Mouse (Mus musculus) spleen, postnatal 10 days (tissue): ENCODE data around the gene Zfp467.

Experiments used
- DNase-seq, 2 experiments: peaks; one replicate each; pipeline ENCODE4 v3.0.0; 2021 to 2022; ENCODE audit warnings: low spot score in 2 of 2

Zfp467 gene

DNA sequence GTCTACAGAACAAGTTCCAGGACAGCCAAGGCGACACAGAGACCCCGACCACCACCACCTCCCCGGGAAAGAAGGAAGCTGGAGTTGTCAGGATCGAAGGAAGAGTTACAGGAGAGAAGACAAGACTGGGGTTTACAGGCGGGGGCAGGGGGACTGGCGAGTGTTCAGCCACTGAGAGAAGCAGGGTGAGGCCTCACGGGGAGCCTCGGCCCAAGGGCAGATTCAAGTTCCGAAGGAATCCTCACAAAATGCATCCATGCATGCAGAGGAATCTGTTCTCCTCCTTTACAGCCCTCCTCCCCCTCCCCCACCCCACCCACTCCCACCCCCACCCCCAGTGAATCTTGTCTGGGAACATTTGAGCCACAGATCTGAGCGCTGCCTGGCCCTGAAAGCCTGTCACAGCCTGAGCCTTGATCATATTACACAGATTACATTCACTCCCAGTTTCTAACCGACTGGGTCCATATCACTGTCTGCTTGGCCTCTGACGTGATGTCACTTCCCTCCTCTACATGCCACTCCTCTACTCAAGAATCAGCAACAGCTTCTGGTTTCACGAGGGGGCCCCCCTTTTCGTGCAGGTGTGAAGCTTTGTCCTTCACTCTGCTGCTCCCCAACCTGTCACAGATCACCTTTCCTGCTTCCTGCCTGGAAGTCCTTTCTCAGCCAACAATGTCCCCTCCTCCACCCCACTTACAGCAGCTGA, 5.2 kb downstream of the Zfp467 start:
- no peak for DNase-seq

DNA sequence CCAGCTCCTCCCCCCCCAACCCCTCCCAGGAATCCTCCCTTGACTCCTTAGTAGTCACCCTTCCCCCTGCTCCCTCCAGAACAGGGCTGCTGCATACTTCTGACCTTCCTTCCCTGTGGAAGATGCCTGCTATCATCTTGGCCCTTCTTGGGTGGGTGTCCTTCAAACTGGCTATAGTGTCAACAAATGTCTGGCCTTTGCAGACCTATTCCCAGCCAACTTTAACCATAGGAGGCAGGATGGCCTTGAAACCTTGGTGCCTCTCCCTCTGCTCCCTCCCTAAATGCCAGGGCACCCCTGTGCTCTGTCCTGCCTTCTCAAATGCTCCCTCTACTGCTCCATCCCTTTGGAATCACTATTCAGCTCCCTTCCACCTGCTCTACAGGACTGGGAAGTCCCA, 6.0 kb downstream of the Zfp467 start:
- DNase-seq = no peak

DNA sequence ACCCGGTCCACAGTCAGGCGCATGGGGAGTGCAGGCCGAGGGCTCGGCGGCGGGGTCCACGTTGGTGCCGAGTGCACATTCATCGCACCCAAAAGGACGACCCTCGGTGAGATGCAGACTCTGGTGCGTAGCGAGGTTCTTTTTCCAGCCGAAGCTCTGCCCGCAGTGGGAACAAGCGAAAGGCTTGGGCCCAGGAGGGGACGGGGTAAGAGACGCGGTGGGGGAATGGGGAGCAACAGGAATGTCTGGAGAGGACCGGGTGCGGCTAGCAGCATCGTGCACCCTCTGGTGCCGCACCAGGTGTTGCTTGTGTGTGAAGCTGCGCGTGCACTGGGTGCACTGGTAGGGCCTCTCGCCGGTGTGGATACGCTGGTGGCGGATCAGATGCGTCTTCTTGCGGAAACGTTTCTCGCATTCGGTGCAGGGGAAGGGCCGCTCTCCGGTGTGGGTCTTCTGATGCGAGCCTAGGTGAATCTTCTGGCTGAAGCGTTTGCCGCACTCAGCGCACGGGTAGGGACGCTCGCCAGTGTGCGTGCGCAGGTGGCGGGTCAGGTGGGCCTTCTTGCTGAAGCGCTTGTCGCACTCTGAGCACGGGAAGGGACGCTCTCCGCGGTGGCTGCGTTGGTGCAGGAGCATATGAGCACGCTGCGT, 7.0 kb downstream of the Zfp467 start:
- no peak for DNase-seq

DNA sequence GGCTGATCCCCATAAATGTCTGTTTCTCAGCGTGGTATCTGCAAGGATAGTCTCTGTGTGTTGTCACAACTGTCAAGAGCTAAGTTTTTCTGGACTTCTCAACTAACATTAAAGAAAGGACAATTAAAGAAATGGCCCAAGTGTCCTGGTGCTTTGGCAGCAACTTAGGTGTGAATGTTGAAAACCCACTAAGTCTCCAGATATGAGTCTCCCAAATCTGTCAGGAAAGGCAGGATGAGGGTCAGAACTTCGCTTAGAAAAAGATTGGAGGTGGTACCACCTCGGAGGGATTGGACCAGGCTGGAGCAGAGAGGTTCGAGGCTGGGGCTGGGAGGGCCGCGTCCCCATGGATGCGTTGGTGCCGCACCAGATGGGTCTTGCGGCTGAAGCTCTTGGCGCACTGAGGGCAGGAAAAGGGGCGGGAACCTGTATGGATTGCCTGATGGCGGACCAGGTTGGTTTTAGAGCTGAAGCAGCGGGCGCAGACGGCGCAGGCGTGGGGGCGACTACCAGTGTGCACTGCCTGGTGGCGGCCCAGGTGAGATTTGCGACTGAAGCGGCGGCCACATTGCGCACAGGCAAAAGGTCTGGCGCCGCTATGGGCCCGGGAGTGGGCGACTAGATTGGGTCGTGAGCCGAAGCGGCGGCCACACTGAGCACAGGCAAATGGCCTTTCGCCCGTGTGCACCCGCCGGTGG, 7.8 kb downstream of the Zfp467 start:
- no peak for DNase-seq

DNA sequence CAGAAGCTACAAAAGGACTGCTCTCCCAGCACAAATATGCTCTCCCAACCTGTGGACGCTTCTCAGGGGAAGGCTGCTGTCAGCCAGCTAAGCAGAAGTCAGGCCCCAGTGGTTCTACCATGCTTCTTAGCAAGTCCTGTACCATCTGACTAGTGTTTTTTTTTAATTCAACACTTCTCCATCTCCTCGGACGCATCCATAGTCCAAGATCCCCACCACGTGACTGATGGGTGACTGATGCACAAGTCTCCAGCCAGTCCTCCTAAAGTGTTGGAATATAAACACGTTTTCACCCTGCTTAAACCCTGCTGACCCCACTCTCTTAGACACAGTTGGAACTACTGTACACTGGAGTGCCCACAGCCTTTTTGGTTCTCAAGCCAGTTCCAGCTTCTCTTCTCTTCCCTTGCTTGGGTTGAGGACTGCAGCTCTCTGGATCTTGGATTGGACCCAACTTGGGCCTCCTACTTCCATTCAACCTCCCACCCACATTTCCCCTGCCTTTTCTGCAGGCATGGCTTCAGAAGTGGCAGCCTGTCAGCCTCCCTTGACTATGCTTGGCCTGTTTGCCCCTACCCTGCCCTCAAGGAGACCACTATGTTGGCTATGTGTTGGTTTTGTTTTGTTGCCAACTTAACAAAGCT, 9.8 kb downstream of the Zfp467 start:
- DNase-seq = no peak

DNA sequence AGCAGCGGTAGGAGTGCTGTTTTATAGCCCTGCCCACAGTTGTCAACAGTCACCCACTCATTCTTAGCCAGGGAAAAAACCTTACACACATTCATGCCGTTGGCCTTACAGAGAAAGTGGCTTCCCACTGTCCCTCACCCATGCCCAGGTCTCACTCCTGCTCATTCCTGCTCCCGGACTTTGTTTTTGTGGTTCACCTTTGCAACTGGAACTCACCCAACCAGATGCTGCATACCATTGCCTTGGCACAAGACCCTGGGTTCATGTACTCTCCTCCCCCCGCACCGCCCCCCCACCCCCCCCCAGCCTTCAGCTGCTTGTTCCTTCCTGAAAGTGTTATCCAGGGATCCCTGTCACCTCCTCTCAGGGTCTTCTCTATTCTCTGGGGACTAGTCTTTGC, 10.5 kb downstream of the Zfp467 start:
- DNase-seq = no peak

DNA sequence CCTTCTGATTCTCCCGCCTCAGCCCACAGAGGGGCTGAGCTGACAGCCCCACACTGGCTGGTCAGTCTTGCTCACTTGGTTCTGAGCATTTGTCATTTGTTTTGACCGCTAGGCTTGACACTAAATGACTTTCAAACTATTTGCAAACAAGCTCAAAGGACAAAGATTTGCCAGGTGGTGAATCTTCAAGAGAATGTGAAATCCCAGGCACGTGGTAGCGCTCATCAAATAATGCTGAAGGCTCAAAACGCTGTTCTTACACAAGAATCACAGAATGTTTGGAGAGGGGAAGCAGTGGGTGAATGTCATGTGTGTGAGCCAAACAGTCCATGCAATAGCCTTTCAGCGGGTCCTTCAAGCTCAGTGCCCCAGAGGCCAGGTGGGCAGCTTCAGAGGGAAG, 11.0 kb downstream of the Zfp467 start:
- DNase-seq = no peak

DNA sequence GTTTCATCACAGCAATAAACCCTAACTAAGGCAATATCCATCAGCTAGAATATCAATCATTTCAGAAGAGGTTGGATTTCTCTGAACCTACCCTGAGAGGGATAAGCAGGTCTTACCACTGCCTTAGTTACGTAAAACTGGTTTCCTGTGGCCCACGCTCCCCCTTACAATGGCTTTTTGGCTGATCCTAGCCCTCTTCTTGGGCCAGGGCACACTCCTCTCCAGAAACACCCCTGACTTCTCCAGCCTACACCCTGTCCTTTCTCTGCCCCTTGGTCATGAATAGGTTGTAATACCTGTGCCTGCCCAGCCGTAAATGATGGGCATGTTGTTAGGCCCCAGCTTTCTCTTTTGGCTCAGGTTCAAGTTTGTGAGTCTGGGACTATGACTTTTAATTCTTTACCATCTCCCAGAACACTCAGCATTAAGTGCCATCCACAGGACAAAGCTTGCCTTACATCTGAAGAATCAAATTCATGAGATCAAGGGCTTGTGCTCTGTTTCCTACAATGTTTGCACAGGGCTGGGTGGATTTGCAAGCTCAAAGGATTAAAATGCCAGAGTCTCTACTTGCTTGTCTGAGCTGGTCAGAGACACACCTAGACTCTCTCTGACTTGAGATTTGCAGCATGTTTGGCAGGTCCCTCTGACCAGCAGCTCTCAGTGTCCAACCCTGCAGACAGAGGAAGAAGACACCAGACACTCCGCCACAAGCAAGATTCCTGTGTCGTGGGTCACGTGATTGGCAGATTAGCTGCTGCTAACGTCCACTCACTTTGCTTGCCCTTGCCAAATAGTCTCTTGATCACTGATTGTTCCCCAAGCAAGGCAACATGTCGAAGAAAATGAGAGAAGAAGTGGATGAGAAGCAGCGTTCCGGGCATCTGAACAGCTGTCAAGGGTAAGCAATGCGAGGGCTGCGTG, 12.5 kb downstream of the Zfp467 start:
- DNase-seq = no peak

DNA sequence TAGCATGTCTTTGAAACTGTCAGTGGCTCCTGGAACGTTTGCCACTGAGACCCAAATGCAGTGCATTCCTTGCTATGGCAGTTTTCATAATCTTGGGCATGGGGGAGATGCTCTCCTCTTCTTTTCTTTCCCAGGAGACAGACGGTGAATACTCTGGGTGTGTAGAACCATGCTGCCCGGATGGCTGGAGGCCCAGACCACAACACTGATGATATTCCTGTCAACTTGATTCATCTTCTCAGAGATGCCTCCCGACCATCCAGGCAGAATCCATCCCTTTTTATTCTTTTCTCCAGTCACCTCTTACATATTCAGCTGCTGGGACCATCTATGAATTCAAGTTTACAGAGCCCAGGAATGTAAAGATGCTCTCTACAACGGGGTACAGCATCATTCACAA, 14.9 kb downstream of the Zfp467 start:
- DNase-seq = no peak

DNA sequence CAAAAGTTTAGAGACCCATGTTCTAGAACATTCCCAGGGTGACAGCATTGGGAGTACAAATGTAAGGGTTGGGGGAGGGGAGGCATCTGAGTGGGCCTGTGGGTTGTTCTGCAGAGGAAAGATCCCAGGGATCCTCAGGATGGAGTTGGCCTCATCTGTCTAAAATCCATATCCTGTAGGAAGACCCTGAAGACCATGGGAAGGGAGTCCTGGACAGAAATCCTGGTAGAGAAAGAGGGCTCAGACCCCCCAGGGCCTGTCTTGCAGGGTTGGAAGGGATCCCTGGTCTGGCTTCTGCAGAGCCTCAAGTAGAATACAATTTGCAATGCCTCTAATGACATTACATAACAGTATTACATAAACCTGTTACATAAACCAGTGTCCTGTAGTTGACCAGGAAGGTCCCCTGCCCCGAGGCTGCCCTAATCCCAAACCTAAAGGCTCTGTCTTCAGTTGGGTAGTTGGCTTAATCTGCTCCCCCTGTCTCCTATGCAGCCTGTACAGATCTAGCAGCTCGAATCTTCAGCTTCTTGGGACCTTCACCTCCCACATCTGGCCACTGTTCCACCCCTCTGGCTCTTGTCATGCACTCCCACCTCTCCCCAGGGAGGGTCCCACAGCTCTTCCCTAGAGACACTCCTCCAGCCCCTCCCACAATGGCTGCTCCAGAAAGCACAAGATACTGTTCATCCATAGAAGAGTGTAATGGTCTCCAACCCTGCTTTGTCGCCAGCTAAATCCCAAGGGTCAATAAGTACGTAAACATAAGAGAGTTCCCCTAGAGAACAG, 16.7 kb downstream of the Zfp467 start:
- DNase-seq = no peak

DNA sequence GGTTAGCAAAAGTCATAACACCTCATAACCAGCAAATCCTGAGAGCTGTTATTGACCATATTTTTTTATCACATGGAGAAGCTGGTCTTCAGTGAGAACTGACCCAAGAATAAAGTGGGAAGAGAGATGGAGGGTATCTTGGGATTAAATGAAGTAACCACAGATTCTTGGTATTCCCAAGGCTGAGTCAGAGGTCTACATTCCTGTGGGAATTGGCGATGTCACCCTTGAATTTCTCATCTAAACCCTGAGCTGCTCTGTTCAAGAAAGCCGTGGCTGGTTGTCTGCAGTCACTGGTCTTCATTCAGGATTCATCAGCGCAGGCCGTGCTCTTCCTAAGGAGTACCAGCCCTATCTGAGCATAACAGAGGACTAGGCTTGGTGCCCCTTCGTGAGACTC, 18.7 kb downstream of the Zfp467 start:
- DNase-seq = no peak

DNA sequence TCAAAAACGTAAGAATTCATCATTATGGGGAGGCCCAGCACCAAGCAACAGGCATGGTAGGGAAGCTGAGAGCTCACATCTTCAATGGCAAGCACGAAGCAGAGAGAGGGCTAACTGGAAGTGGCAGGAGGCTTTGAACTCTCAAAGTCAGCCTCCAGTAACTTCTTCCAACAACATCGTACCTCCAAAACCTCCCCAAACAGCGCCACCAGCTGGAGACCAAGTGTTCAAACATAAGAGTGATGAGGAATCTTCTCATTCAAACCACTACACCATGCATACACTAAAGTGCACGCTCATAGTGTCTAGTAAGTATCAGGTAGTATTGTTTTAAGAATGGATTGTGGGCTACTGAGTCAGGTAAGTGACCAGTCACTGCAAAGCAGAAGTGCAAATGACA, 21.6 kb downstream of the Zfp467 start:
- no peak for DNase-seq

DNA sequence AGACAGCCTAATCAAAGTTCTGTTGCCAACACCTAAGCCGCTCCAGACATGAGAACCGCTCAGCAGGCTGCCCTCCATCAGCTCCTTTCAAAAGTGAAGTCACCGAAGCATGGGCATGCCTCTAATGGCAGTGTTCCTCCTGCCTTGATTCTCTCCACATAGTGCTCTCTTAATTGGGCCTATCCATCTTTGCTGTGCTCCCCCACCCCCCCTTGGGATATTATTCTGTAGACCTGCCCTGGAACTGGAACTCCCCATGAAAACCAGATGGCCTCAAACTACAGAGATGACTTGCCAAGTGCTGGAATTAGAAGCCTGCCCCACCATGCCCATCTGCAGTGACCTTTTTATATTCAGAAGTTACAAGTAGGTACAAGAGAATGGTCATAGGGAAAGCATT, 22.3 kb downstream of the Zfp467 start:
- no peak for DNase-seq

DNA sequence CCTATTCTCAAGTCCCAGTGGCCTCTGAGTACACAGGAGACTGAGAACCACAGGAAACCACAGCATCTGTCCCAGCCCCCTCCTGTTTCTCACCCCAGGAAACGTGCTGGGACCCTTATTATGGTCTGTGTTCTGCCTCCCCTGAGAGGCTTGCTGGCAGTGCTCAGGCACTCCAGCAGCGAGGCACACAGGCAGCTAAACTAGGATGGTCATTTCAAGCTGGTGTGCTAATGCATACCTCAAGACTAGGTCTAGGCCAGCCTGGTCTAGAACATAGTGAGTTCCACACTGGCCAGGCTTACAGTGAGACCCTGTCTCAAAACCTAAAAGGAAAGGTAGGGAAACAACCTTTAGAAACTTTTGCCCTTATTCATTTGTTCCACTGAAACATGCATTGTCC, 25.0 kb downstream of the Zfp467 start:
- no peak for DNase-seq

DNA sequence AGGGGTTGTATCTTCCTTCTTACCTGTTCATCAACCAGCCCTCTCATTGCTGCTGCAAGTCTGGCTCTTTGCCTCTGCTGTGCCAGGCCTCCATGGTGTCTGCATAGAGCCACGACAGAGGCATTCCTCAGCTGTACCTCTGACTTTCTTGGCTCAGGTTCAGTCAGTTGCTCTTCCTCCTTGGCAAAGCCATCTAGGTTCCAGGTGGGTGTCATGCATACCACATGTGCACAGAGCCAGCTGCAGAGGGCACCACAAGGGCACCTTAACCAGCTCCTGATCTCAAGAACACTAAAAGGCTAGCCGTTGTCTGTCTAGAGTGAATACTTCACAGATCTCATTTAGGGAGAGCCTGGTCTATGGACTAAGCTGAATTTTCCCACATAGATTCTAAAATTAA, 29.1 kb downstream of the Zfp467 start:
- no peak for DNase-seq

DNA sequence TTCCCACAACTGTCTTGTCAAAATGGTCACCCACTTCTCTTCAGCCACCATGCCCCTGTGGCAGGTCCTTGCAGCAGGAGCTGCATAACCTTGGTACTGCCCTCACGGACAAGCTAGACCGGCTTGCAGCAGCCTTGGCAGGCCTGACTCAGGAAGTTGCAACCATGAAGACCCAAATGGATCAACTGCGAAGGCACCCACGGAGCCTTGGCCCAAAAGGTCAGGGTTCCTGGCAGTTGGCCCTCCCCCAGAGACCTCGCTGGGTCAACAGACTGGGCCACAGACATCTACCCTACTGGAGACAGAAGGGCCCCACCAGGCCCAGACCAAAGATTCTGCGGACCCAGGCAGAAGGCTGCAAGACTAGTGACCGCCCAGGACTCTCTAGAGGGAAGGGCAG, 30.0 kb downstream of the Zfp467 start:
- no peak for DNase-seq

DNA sequence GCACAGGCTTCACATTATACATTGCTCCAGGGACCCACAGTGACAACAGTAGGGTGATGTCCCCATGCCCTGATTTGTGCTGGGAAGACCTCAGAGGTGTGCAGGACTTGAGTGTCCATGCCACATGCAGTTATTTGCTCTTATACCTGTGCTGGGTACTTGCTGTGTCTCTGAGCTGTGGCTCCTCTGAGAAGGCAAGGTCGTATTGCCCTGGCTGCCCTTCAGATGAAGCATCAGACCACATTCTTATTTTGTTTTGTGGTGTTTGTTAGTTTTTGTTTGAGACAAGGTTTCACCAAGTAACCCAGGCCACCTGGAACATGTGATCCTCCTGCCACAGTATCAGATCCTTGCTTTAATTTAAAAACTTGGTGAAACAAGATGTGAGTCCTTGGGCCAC, 30.7 kb downstream of the Zfp467 start:
- DNase-seq = no peak

DNA sequence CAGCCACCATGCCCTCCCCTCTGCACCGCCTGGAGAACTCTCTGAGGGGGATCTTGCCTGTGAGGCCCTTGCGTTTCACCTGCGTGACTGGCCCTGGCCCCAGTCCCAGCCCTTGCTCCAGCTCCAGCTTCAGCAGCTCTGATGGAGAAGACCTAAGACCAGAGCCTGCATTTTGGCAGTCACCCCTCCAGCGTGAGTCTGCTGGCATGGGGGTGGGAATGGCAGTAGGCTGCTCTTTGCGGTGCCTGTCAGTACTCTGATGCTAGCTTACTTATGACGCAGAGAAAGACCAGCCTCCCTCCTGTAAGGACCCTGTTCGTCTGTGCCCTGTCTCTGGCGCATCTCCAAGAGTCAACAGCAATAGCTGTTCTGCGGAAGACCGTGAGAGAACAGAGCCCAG, 32.5 kb downstream of the Zfp467 start:
- DNase-seq = no peak

DNA sequence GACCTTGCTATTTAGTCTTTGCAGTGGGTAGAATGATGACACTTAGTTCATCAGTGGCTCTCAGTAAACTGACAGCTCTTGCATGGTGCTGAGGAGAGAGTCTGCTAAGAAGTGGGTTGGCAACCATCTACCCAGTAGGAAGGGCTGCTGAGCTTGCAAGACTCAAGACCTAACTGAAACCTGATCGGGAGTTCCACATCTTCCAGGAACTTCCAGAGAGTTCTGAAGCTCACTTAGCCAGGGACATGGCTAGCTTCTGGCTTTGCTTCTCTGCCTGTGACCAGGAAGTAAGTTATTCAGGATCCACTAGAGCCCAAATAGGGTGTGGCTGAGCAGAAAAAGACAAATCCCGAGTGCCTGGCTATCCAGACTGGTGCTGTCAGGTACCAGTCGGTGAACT, 33.0 kb downstream of the Zfp467 start:
- no peak for DNase-seq

DNA sequence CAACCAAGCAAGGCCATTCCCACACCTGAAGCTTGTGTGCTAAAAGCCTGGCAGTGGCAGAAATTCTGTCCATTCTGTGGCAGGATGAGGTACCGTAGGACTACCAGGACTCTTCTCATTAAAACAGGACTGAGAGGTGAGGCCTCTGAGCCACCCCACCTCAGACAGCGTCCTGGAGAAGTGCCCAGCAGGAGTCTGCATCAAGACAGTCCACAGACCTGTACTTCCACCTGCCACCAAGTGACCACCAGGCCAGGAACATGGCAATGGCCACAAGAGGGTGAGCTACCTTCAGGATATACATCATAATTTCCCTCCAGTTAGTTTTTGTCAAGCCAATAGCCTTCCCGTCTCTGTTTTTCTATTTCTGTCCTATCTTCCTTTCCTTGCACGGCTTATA, 33.5 kb downstream of the Zfp467 start:
- DNase-seq = no peak
